9 mouse cellular contexts compared by ENCODE assay signal in the genomic region with DNA sequence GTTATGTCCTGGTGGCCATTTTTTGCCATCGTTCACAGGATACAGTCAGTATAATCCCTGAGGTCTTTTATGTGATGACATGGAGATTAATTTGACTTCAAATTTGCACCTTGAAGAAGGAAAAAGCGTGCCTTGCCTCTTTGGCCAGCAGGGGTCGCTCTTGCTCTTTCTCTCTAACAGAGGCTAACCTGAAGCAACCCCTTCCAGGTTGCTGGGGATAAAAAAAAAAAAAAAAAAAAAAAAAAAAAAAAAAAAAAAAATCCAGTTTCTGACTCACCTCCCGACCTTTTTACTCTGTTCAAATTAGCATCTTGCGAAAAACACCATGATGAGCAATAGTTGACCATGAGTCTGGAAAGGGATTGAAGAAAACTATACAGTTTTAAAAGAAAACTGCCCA. TPM values are rescaled to one million over a fixed set of nuclear protein-coding genes. Genes with fewer than 3 reads are reported as not detected.
DNase-seq lines count a peak whose midpoint lies in the region; TF ChIP-seq lines count a peak whose summit lies in the region.
"Had no signal": no experiment of that assay in that cellular context is flagged by ENCODE, and none has a peak within 500 bp of the region (broad histone marks: within the 10 kb centered on the region; RNA-seq: fewer than 3 reads in every experiment).

No protein-coding gene starts in this region.

- H3K27me3 ChIP-seq in C2C12 (ENCODE audit: control insufficient read depth, insufficient read depth, insufficient read length): no peaks in the 10 kb centered on the region

- peak; percentile 52 for TF ChIP-seq CTCF in C2C12 (IDR thresholded peaks at IDR 0.05; ENCODE audit: control insufficient read depth, insufficient read depth, insufficient read length)

- no peak overlapping the region for H3K4me3 ChIP-seq in C2C12 (ENCODE audit: insufficient read depth, poor library complexity, severe bottlenecking)

- no peaks in the 10 kb centered on the region for H3K79me3 ChIP-seq in C2C12 (ENCODE audit: low read depth)

- H3K79me2 ChIP-seq in C2C12 (ENCODE audit: control insufficient read depth, insufficient read depth): no peaks in the 10 kb centered on the region

- peak; percentile 65 for DNase-seq in MN1 (ENCODE audit: low spot score)
- peak; percentile 75 for DNase-seq in cerebellum, adult 8-10 months
- DNase-seq in frontal cortex, postnatal 25 days (ENCODE audit: low spot score in 2 of 2): peak; percentile 81 to 82
- DNase-seq in kidney, postnatal 36 days: peak; percentile 73 to 92
- DNase-seq in lung, adult 18-20 months: peak; percentile 67 to 80
- DNase-seq in right cerebral cortex, postnatal 25 days: peak; percentile 61
- DNase-seq in yolk sac, embryonic 10.5 days (ENCODE audit: low spot score): peak; percentile 65

- no peak overlapping the region for H3ac ChIP-seq in C2C12 (ENCODE audit: control insufficient read depth, insufficient read length, low read depth)

- no peaks in the 10 kb centered on the region for H3K36me3 ChIP-seq in C2C12 (ENCODE audit: control insufficient read depth, insufficient read depth)

TF ChIP-seq in C2C12, 6 proteins besides CTCF, POLR2A, EP300 and RAD21:
- TF ChIP-seq CEBPB (IDR thresholded peaks at IDR 0.05; ENCODE audit: low read depth) (peak; percentile 48), MYOG (IDR thresholded peaks at IDR 0.05; ENCODE audit: control insufficient read depth, extremely low read depth, insufficient read length) (no peak)

RNA-seq across cellular contexts. Expression of gene Krt20, which starts 26.9 kb away (rescaled TPM):
- not detected for polyA plus RNA-seq in C2C12 (2012; fragmentation: generic; extraction: Trizol)

RNA-seq across cellular contexts. Expression of gene Krt23, which starts 28.1 kb away (rescaled TPM):
- not detected for polyA plus RNA-seq in C2C12 (2012; fragmentation: generic; extraction: Trizol)

RNA-seq across cellular contexts. Expression of gene Krt12, which starts 42.8 kb away (rescaled TPM):
- polyA plus RNA-seq in C2C12 (2012; fragmentation: generic; extraction: Trizol): not detected

RNA-seq across cellular contexts. Expression of gene Krt39, which starts 56.3 kb away (rescaled TPM):
- not detected for polyA plus RNA-seq in C2C12 (2012; fragmentation: generic; extraction: Trizol)
- polyA plus RNA-seq: liver, embryonic 16.5 days had no signal
